Mouse (Mus musculus) kidney, postnatal 0 days (tissue): ENCODE measurements around the gene Gspt1. TPM values are rescaled to one million over a fixed set of nuclear protein-coding genes. Genes with fewer than 3 reads are reported as not detected.

Experiments used
- ATAC-seq: fragments of 200-750 bp; cut with Nextera tagmentation; replicated peaks from 2 replicates; pipeline ENCODE4 v1.8.0; 2017; ENCODE audit warnings: low read depth, moderate number of reproducible peaks, moderate TSS enrichment, moderate library complexity; ENCODE audit not compliant: low FRiP score
- DNase-seq: peaks from one replicate; pipeline ENCODE4 v3.0.0-alpha.2; 2016; ENCODE audit warnings: low spot score
- H3K27ac ChIP-seq: fragments of 300-500 bp; sonication (generic); 2 replicates; pipeline ENCODE4 v1.5.1; 2014; ENCODE audit warnings: mild to moderate bottlenecking
- H3K27me3 ChIP-seq: fragments of 300-500 bp; sonication (generic); 2 replicates; pipeline ENCODE4 v1.6.1; 2014; ENCODE audit warnings: low read length, mixed read lengths; ENCODE audit not compliant: insufficient read depth
- H3K36me3 ChIP-seq: fragments of 300-500 bp; sonication (generic); 2 replicates; pipeline ENCODE4 v1.6.1; 2014; ENCODE audit warnings: low read length, mixed read lengths; ENCODE audit not compliant: insufficient read depth
- H3K4me1 ChIP-seq: fragments of 300-500 bp; sonication (generic); replicated peaks from 2 replicates; pipeline ENCODE4 v1.6.1; 2014; ENCODE audit warnings: antibody characterized with exemption, low read length, mixed read lengths; ENCODE audit not compliant: insufficient read depth
- H3K4me2 ChIP-seq: fragments of 300-500 bp; sonication (generic); 2 replicates; pipeline ENCODE4 v1.6.1; 2014; ENCODE audit warnings: mild to moderate bottlenecking, low read length, moderate library complexity, mixed read lengths
- H3K4me3 ChIP-seq: fragments of 300-500 bp; sonication (generic); replicated peaks from 2 replicates; pipeline ENCODE4 v1.5.1; 2014; ENCODE audit warnings: low read depth, low read length
- H3K9ac ChIP-seq: fragments of 300-500 bp; sonication (generic); 2 replicates; pipeline ENCODE4 v1.6.1; 2014; ENCODE audit warnings: low read depth, low read length
- H3K9me3 ChIP-seq: fragments of 300-500 bp; sonication (generic); replicated peaks from 2 replicates; pipeline ENCODE4 v1.6.1; 2016; ENCODE audit warnings: low read length, inconsistent platforms, mixed read lengths
- CTCF ChIP-seq: IDR thresholded peaks from 2 replicates; pipeline ENCODE4 v1.5.1; 2016; ENCODE audit warnings: antibody characterized with exemption, low read depth, mild to moderate bottlenecking, moderate library complexity
- WGBS: fragments of 180-500 bp; shearing (Covaris S2); extraction: QIAGEN DNeasy Blood & Tissue Kit; methylation state at CpG from one replicate; pipeline ENCODE4 v1.1.7; 2014; 5-methylcytosine and 5-hydroxymethylcytosine counted together
- polyA plus RNA-seq: library from polyadenylated mRNA; unstranded; fragments of >200 nt; fragmentation: Nextera tagmentation; extraction: Ambion mirVana; gene quantifications from 2 replicates; pipeline ENCODE4 v1.2.1, GENCODE M21; 2015

Gene Gspt1
- polyA plus RNA-seq, 1 experiment from 2014 or later, result 67.6 TPM

GRCm38 (mm10) chr16:11200247-11200646 is 53.9 kb downstream of the Gspt1 start:
- WGBS, result 92% methylated on average over 3 of the region's 3 CpGs

GRCm38 (mm10) chr16:11198467-11198866 is 55.7 kb downstream of the Gspt1 start:
- Histone ChIP-seq H3K27me3 (no peaks in the 10 kb centered on the region), H3K36me3 (peaks cover 64% of the 10 kb centered on the region), H3K4me2 (no peak overlapping the region), H3K27ac (no peak overlapping the region), H3K4me3 (no peak overlapping the region), H3K4me1 (0 out of 2 replicates have a peak, but pooled peaks cover 3% of the 10 kb centered on the region), H3K9ac (no peak overlapping the region), H3K9me3 (no peaks in the 10 kb centered on the region)
- TF ChIP-seq CTCF, result no peak
- ATAC-seq (no peak), DNase-seq (peak; percentile 60)
- WGBS, result 53% methylated on average over 2 of the region's 2 CpGs

More at GRCm38 (mm10) chr16:11200247-11200646, 53.9 kb downstream of the Gspt1 start:
- Histone ChIP-seq H3K36me3 (peaks cover 46% of the 10 kb centered on the region), H3K4me3 (no peak overlapping the region), H3K4me1 (peaks cover 14% of the 10 kb centered on the region; the same call in 1 of the 2 replicates), H3K4me2 (no peak overlapping the region), H3K9ac (no peak overlapping the region), H3K27ac (no peak overlapping the region), H3K27me3 (no peaks in the 10 kb centered on the region), H3K9me3 (no peaks in the 10 kb centered on the region)
- no peak for DNase-seq
- ATAC-seq, result no peak
- TF ChIP-seq CTCF, result no peak

GRCm38 (mm10) chr16:11197052-11197451 is 57.1 kb downstream of the Gspt1 start:
- Histone ChIP-seq H3K4me3 (no peak overlapping the region), H3K9ac (no peak overlapping the region), H3K9me3 (no peaks in the 10 kb centered on the region), H3K27ac (no peak overlapping the region), H3K36me3 (peaks cover 75% of the 10 kb centered on the region), H3K4me2 (no peak overlapping the region), H3K4me1 (0 out of 2 replicates have a peak, but pooled peaks cover 3% of the 10 kb centered on the region), H3K27me3 (no peaks in the 10 kb centered on the region)
- DNase-seq (no peak), ATAC-seq (no peak)
- WGBS, result 85% methylated on average over 4 of the region's 4 CpGs
- TF ChIP-seq CTCF, result no peak

- Histone ChIP-seq H3K4me2 (no peak overlapping the region), H3K4me1 (no peaks in the 10 kb centered on the region), H3K9ac (no peak overlapping the region), H3K9me3 (no peaks in the 10 kb centered on the region), H3K27me3 (no peaks in the 10 kb centered on the region), H3K27ac (no peak overlapping the region), H3K4me3 (no peak overlapping the region), H3K36me3 (peaks cover 56% of the 10 kb centered on the region)
- DNase-seq (no peak), ATAC-seq (no peak)
- 100% methylated on average over 2 of the region's 2 CpGs for WGBS
- TF ChIP-seq CTCF, result no peak
Observed at GRCm38 (mm10) chr16:11193231-11193630, 60.9 kb downstream of the Gspt1 start.

GRCm38 (mm10) chr16:11190150-11190549 is 64.0 kb downstream of the Gspt1 start:
- Histone ChIP-seq H3K9ac (no peak overlapping the region), H3K27me3 (no peaks in the 10 kb centered on the region), H3K4me1 (no peaks in the 10 kb centered on the region), H3K9me3 (no peaks in the 10 kb centered on the region), H3K27ac (no peak overlapping the region), H3K4me3 (no peak overlapping the region), H3K36me3 (peaks cover 28% of the 10 kb centered on the region), H3K4me2 (no peak overlapping the region)
- DNase-seq (no peak), ATAC-seq (no peak)
- no peak for TF ChIP-seq CTCF
- 86% methylated on average over 7 of the region's 7 CpGs for WGBS

GRCm38 (mm10) chr16:11177404-11177803 is 76.7 kb downstream of the Gspt1 start:
- 65% methylated on average over 2 of the region's 2 CpGs for WGBS
- no peak overlapping the region for H3K4me3 ChIP-seq
- TF ChIP-seq CTCF, result no peak
- 0 out of 2 replicates have a peak, but pooled peaks cover 8% of the 10 kb centered on the region for H3K4me1 ChIP-seq
- no peak overlapping the region for H3K27ac ChIP-seq
- DNase-seq, result no peak
- no peaks in the 10 kb centered on the region for H3K27me3 ChIP-seq
- H3K4me2 ChIP-seq, result no peak overlapping the region
- no peaks in the 10 kb centered on the region for H3K36me3 ChIP-seq
- no peak for ATAC-seq
- H3K9me3 ChIP-seq, result no peaks in the 10 kb centered on the region
- no peak overlapping the region for H3K9ac ChIP-seq

GRCm38 (mm10) chr16:11176884-11177244 is 77.3 kb downstream of the Gspt1 start:
- Histone ChIP-seq H3K27me3 (no peaks in the 10 kb centered on the region), H3K9me3 (no peaks in the 10 kb centered on the region), H3K4me2 (peak overlapping the region; percentile 82), H3K9ac (peak overlapping the region; percentile 75), H3K36me3 (no peaks in the 10 kb centered on the region), H3K27ac (peak overlapping the region; percentile 87), H3K4me3 (peak overlapping the region; percentile 80), H3K4me1 (0 out of 2 replicates have a peak, but pooled peaks cover 8% of the 10 kb centered on the region)
- no peak for TF ChIP-seq CTCF
- 5% methylated on average over 4 of the region's 4 CpGs for WGBS
- ATAC-seq, result no peak
- DNase-seq, result no peak
